Mouse (Mus musculus): ENCODE data around the gene Wdr11.

- TF ChIP-seq CTCF (IDR thresholded peaks at IDR 0.05; ENCODE audit: low read depth) (no peak), EP300 (IDR thresholded peaks at IDR 0.05; ENCODE audit: low read depth) (no peak)
Measured at GRCm38 (mm10) chr7:129655604-129656226, 64.1 kb downstream of the Wdr11 start.

Measured in liver, embryonic 14.5 days (tissue).